Mouse (Mus musculus) hindbrain, postnatal 0 days (tissue): ENCODE data around the gene Snd1. TPM values are rescaled to one million over a fixed set of nuclear protein-coding genes. Genes with fewer than 3 reads are reported as not detected.

Experiments used
- ATAC-seq: fragments of 200-750 bp; cut with Nextera tagmentation; 2 replicates; pipeline ENCODE4 v1.8.0; 2017; ENCODE audit warnings: mild to moderate bottlenecking, moderate TSS enrichment, moderate library complexity
- DNase-seq: peaks from one replicate; pipeline ENCODE4 v3.0.0-alpha.2; 2015; ENCODE audit warnings: low spot score
- H3K27ac ChIP-seq: fragments of 300-500 bp; sonication (generic); 2 replicates; pipeline ENCODE4 v1.5.1; 2014; ENCODE audit warnings: mild to moderate bottlenecking
- H3K27me3 ChIP-seq: fragments of 300-500 bp; sonication (generic); 2 replicates; pipeline ENCODE4 v1.6.1; 2014; ENCODE audit warnings: low read length, mixed read lengths; ENCODE audit not compliant: insufficient read depth
- H3K36me3 ChIP-seq: fragments of 300-500 bp; sonication (generic); 2 replicates; pipeline ENCODE4 v1.6.1; 2014; ENCODE audit warnings: low read length, mixed read lengths; ENCODE audit not compliant: insufficient read depth
- H3K4me1 ChIP-seq: fragments of 300-500 bp; sonication (generic); 2 replicates; pipeline ENCODE4 v1.6.1; 2014; ENCODE audit warnings: antibody characterized with exemption, low read length, mixed read lengths; ENCODE audit not compliant: insufficient read depth
- H3K4me2 ChIP-seq: fragments of 300-500 bp; sonication (generic); 2 replicates; pipeline ENCODE4 v1.6.1; 2014; ENCODE audit warnings: low read depth, mild to moderate bottlenecking, low read length, moderate library complexity, mixed read lengths
- H3K4me3 ChIP-seq: fragments of 300-500 bp; sonication (generic); 2 replicates; pipeline ENCODE4 v1.5.1; 2014; ENCODE audit warnings: low read length
- H3K9ac ChIP-seq: fragments of 300-500 bp; sonication (generic); replicated peaks from 2 replicates; pipeline ENCODE4 v1.6.1; 2014; ENCODE audit warnings: mild to moderate bottlenecking, low read length, moderate library complexity, mixed read lengths
- H3K9me3 ChIP-seq: fragments of 300-500 bp; sonication (generic); 2 replicates; pipeline ENCODE4 v1.6.1; 2016; ENCODE audit warnings: low read length, mixed read lengths
- CTCF ChIP-seq: IDR thresholded peaks from 2 replicates; pipeline ENCODE4 v1.5.1; 2016; ENCODE audit warnings: antibody characterized with exemption, control low read depth, low read depth
- WGBS: fragments of 180-500 bp; shearing (Covaris S2); extraction: QIAGEN DNeasy Blood & Tissue Kit; methylation state at CpG from one replicate; pipeline ENCODE4 v1.1.7; 2014; 5-methylcytosine and 5-hydroxymethylcytosine counted together
- polyA plus RNA-seq: library from polyadenylated mRNA; unstranded; fragments of >200 nt; fragmentation: Nextera tagmentation; extraction: Ambion mirVana; gene quantifications from 2 replicates; pipeline ENCODE4 v1.2.1, GENCODE M21; 2015
- total RNA-seq: library from RNA; depleted of rRNA; stranded (reverse); fragments of >200 nt; gene quantifications from 2 replicates; pipeline ENCODE4 v1.2.3, GENCODE M21; 2014

The Snd1 gene
- total and polyA plus RNA-seq, 2 experiments from 2014 or later: 67.6 to 85.5 TPM

DNA sequence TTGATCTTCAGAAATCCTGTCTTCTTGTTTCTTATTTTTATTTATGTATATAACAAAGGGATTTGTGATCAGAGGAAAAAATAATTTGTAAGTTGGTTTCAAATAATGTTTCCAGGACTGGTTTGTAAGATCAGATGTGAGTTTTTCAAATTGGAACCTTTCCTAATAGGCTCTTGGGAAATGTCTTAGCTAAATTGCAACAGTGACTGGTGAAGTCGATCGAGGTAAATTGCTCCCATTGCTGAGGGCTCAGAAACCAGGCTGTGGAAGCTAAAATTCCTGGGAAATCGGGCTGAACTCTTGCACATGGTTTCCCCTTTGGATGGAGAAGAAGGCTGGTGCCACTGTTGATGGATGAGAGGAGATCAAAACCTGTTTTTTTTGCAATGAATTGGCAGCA is 111.9 kb downstream of the Snd1 start:
- Histone ChIP-seq H3K36me3 (no peaks in the 10 kb centered on the region), H3K4me1 (no peaks in the 10 kb centered on the region), H3K4me3 (no peak overlapping the region), H3K9me3 (no peaks in the 10 kb centered on the region), H3K9ac (no peak overlapping the region), H3K27ac (no peak overlapping the region), H3K27me3 (no peaks in the 10 kb centered on the region), H3K4me2 (no peak overlapping the region)
- WGBS: 70% methylated on average over 3 of the region's 3 CpGs
- no peak for ATAC-seq
- DNase-seq: no peak
- TF ChIP-seq CTCF: no peak

DNA sequence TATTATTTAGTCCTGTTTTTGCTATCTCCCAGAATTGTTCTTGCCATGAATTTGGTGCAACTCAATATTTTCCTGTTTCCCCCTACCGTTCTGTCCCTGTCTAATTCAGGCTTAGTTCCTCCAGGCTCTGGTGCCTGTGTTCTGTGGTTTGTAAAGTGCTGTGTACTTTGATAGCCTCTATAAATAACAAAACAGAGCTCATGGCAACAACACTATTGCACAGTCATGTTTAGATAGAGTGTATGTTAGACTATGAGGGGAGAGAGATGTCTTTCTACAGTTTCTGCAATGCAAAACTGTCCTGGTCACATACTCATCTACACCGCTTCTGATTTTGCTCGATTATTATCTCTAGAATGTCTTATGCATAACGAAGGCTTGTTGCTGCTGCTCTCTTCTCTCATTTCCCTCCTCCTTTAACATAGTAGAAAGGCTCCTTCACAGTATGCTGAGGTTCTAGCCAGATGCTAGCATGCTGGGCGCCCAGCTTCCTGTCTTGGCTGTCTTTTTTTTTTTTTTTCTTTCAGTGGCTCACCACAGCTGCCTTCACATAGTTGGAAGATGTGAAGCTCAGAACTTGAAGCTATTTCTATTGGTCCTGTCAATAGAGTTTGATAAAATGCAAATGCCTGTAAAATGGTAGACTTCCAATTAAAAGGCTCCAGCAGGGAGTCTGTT is 113.7 kb downstream of the Snd1 start:
- no peak overlapping the region for H3K27ac ChIP-seq

DNA sequence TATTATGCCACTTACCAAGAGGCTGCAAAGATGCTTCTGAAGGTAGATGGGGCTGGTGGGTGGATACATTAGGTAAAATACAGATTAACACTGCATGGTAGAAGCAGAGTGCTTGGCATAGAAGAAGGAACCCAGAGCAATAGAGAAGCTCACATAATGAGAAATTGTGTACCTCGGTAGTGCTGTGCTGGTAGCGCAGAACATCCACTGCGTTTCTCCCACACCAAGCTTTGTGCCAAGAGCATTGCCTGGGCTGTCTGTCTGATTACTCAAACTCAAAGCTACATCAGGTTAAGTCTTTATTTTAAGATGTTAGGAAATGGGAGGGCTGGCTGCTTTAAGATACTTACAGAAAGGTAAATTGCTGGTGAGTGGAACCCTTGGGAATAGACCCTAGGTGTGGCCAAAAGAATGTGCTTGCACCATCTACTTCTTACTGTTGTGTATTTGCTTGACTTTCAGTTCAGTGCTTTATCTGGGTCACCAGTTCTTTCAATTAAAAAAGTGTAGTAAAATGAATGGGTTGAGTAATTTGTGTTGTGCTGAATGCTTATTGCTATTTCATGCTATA is 117.5 kb downstream of the Snd1 start:
- Histone ChIP-seq H3K27ac (no peak overlapping the region), H3K9me3 (no peaks in the 10 kb centered on the region), H3K4me3 (no peak overlapping the region), H3K36me3 (no peaks in the 10 kb centered on the region), H3K9ac (no peak overlapping the region), H3K27me3 (no peaks in the 10 kb centered on the region), H3K4me2 (no peak overlapping the region), H3K4me1 (no peaks in the 10 kb centered on the region)
- DNase-seq (no peak), ATAC-seq (no peak)
- no peak for TF ChIP-seq CTCF
- WGBS: 82% methylated on average over 3 of the region's 3 CpGs

More for the DNA sequence above, 113.7 kb downstream of the Snd1 start:
- DNase-seq: no peak
- H3K9me3 ChIP-seq: no peaks in the 10 kb centered on the region
- H3K4me3 ChIP-seq: no peak overlapping the region
- WGBS: 73% methylated on average over 5 of the region's 5 CpGs
- H3K9ac ChIP-seq: no peak overlapping the region
- no peaks in the 10 kb centered on the region for H3K4me1 ChIP-seq
- TF ChIP-seq CTCF: no peak
- H3K27me3 ChIP-seq: no peaks in the 10 kb centered on the region
- no peak for ATAC-seq
- H3K36me3 ChIP-seq: no peaks in the 10 kb centered on the region
- H3K4me2 ChIP-seq: no peak overlapping the region

DNA sequence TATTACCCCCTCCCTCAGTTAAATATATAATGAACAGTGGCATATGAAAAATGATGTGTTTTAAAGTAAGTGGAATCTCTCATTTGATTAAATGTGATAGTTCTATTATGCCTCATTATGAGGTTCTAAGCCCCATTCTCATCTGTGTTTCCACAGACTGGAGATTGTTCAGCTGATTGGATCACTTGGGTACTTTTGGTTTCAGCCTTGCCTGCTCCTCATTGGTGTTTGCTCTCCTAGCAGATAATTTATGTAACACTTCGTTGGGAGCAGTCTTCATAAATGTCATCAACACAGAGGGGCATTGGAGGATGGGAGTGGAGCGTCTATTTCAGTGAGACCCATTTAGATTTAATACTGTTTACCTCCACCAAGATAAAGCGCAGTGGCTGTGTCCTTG is 118.8 kb downstream of the Snd1 start:
- H3K27me3 ChIP-seq: no peaks in the 10 kb centered on the region
- no peak overlapping the region for H3K27ac ChIP-seq
- H3K4me1 ChIP-seq: no peaks in the 10 kb centered on the region
- H3K9ac ChIP-seq: no peak overlapping the region
- no peak overlapping the region for H3K4me3 ChIP-seq
- no peaks in the 10 kb centered on the region for H3K36me3 ChIP-seq
- H3K9me3 ChIP-seq: no peaks in the 10 kb centered on the region
- H3K4me2 ChIP-seq: no peak overlapping the region
- no peak for DNase-seq
- no peak for TF ChIP-seq CTCF
- ATAC-seq: no peak
- WGBS: 76% methylated on average over 3 of the region's 3 CpGs

DNA sequence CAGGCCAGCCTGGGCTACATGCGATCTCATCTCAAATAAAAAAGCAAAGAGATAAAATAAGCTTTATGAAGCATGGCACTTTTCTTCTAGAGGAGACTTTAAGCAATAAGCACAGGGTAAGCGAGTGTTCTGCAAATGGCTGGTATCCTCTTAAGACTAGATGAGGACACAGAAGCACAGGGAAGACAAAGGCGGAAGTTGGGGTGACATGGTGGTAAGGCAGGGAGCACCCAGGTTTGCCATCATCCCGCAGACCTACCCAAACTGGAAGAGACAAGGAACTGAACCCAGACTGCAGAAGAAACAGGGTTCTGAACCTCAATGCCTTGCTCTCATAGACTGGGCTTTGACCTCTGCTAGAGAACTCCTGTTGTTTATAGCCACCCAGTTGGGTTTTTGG is 119.8 kb downstream of the Snd1 start:
- Histone ChIP-seq H3K36me3 (no peaks in the 10 kb centered on the region), H3K4me3 (no peak overlapping the region), H3K27ac (no peak overlapping the region), H3K27me3 (no peaks in the 10 kb centered on the region), H3K4me1 (no peaks in the 10 kb centered on the region), H3K9ac (no peak overlapping the region), H3K9me3 (no peaks in the 10 kb centered on the region), H3K4me2 (no peak overlapping the region)
- DNase-seq (no peak), ATAC-seq (no peak)
- 96% methylated on average over 4 of the region's 4 CpGs for WGBS
- no peak for TF ChIP-seq CTCF

DNA sequence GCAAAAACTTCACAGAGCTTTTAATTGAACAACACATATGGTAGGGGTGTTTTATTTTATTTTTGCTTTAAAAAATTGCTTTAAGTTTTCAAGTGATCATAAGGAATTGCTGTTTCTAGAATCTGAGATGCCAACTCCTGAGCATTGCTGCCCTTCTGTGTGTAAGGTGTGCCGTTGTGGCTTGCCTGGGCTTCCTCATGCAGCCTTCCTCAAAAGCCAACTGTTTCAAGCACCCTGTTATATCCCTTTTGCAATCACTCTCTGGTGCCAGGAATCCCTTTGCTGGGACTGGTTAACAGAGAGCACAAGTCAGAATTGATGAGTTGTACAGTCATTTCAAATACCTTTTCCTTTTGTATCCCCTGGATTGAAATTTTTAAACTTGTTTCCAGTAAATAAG is 120.3 kb downstream of the Snd1 start:
- no peaks in the 10 kb centered on the region for H3K4me1 ChIP-seq
- H3K36me3 ChIP-seq: no peaks in the 10 kb centered on the region
- H3K4me2 ChIP-seq: no peak overlapping the region
- no peak for TF ChIP-seq CTCF
- ATAC-seq (no peak), DNase-seq (no peak)
- no peaks in the 10 kb centered on the region for H3K9me3 ChIP-seq
- no peak overlapping the region for H3K9ac ChIP-seq
- H3K4me3 ChIP-seq: no peak overlapping the region
- H3K27ac ChIP-seq: no peak overlapping the region
- H3K27me3 ChIP-seq: no peaks in the 10 kb centered on the region
- WGBS: 85% methylated on average over 1 of the region's 1 CpGs

DNA sequence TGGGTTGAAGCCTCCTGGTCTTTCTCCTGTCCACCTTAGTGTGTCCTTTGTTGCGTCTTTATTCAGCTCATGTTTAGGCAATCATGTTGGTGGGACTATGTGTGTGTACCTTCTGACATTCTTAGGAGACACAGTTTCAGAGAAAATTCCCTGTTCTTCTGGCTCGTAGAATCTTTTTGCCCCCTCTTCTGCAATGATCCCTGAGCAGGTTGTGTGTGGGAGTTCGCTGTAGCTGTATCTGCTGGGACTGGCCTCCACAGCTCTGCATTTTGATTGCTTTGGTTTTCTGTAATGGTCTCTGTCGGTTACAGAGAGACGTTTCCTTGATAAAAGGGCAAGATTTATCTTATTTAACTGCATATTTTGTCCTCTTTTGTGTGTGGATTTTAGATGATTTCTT is 122.3 kb downstream of the Snd1 start:
- no peak overlapping the region for H3K4me2 ChIP-seq
- H3K36me3 ChIP-seq: no peaks in the 10 kb centered on the region
- no peak overlapping the region for H3K4me3 ChIP-seq
- H3K9me3 ChIP-seq: no peaks in the 10 kb centered on the region
- no peak for ATAC-seq
- H3K4me1 ChIP-seq: no peaks in the 10 kb centered on the region
- H3K27me3 ChIP-seq: no peaks in the 10 kb centered on the region
- WGBS: 93% methylated on average over 5 of the region's 5 CpGs
- no peak overlapping the region for H3K9ac ChIP-seq
- DNase-seq: no peak
- no peak for TF ChIP-seq CTCF
- H3K27ac ChIP-seq: no peak overlapping the region
